Comparison of ENCODE assay signal across 14 mouse cellular contexts in genomic region chr4:45047956-45048355, GRCm38 (mm10). TPM values are rescaled to one million over a fixed set of nuclear protein-coding genes. Genes with fewer than 3 reads are reported as not detected.
DNase-seq lines count a peak whose midpoint lies in the region; ATAC-seq and TF ChIP-seq lines count a peak whose summit lies in the region.
"Had no signal": no experiment of that assay in that cellular context is flagged by ENCODE, and none has a peak within 500 bp of the region (broad histone marks: within the 10 kb centered on the region; RNA-seq: fewer than 3 reads in every experiment).

No protein-coding gene starts in this region.

- no peaks in the 10 kb centered on the region; the same call in 1 of the 2 replicates for H3K79me2 ChIP-seq in heart, adult 2 months (replicated peaks; ENCODE audit: control insufficient read depth, insufficient read depth, low read length)

- TF ChIP-seq POLR2A in heart, adult 2 months (IDR thresholded peaks at IDR 0.05; ENCODE audit: insufficient read depth, low read depth, low read length): no peak

- H3K4me3 ChIP-seq in heart, adult 2 months: no peak overlapping the region
- H3K4me3 ChIP-seq in liver, embryonic 12.5 days: no peak overlapping the region
- H3K4me3 ChIP-seq: limb, embryonic 15.5 days; neural tube, embryonic 15.5 days had no signal

- no peaks in the 10 kb centered on the region for H3K27me3 ChIP-seq in heart, adult 2 months (ENCODE audit: control insufficient read depth, insufficient read depth, low read length)
- H3K27me3 ChIP-seq in liver, embryonic 12.5 days (replicated peaks): no peaks in the 10 kb centered on the region
- H3K27me3 ChIP-seq: limb, embryonic 15.5 days; neural tube, embryonic 15.5 days had no signal

- no peak for ATAC-seq in liver, embryonic 12.5 days
- ATAC-seq: CD4-positive, CD25-positive, alpha-beta regulatory T cell, adult 4 months had no signal

- H3K4me2 ChIP-seq in liver, embryonic 12.5 days: no peak overlapping the region
- H3K4me2 ChIP-seq: limb, embryonic 15.5 days; neural tube, embryonic 15.5 days had no signal

- H3K27ac ChIP-seq in heart, adult 2 months: peak overlapping the region; percentile 73
- H3K27ac ChIP-seq in liver, embryonic 12.5 days: no peak overlapping the region
- H3K27ac ChIP-seq: limb, embryonic 15.5 days; neural tube, embryonic 15.5 days had no signal

- no peak for DNase-seq in heart, adult 2 months
- no peak for DNase-seq in heart, adult 11 months
- peak; percentile 57 for DNase-seq in right cerebral cortex, adult 18-20 months
- no peak for DNase-seq in right cerebral cortex, postnatal 4 days
- peak; percentile 12 to 17 for DNase-seq in layer of hippocampus, postnatal 25 days (ENCODE audit: extremely low spot score in 1 of 2, low spot score in 1 of 2)
- DNase-seq in right cerebral cortex, postnatal 36 days (ENCODE audit: low spot score in 2 of 2): peak; percentile 30 to 44
- DNase-seq in T-cell, adult 2 months (ENCODE audit: low spot score): no peak
- DNase-seq: heart, adult 18-20 months; kidney, postnatal 25 days; lung, postnatal 10 days had no signal

- no peaks in the 10 kb centered on the region for H3K9me3 ChIP-seq in liver, embryonic 12.5 days (replicated peaks)
- H3K9me3 ChIP-seq: limb, embryonic 15.5 days; neural tube, embryonic 15.5 days had no signal

- H3K9ac ChIP-seq in heart, adult 2 months (ENCODE audit: low read depth, low read length): no peak overlapping the region
- H3K9ac ChIP-seq in liver, embryonic 12.5 days: no peak overlapping the region
- H3K9ac ChIP-seq: limb, embryonic 15.5 days; neural tube, embryonic 15.5 days had no signal

- TF ChIP-seq CTCF in heart, adult 2 months (IDR thresholded peaks at IDR 0.05): no peak

- H3K36me3 ChIP-seq in heart, adult 2 months (ENCODE audit: control insufficient read depth, insufficient read depth, low read length): no peaks in the 10 kb centered on the region
- H3K36me3 ChIP-seq in liver, embryonic 12.5 days: peaks cover 35% of the 10 kb centered on the region; the same call in 1 of the 2 replicates

- intact Hi-C loops in heart, adult 2 months (cut with DNase I): no loop called here

- TF ChIP-seq EP300 in heart, adult 2 months (IDR thresholded peaks at IDR 0.05; ENCODE audit: insufficient read depth, low read depth, low read length): no peak

- peaks cover 7% of the 10 kb centered on the region; the same call in 1 of the 2 replicates for H3K4me1 ChIP-seq in heart, adult 2 months (ENCODE audit: control insufficient read depth, insufficient read depth, low read length)
- no peaks in the 10 kb centered on the region for H3K4me1 ChIP-seq in liver, embryonic 12.5 days
- H3K4me1 ChIP-seq: limb, embryonic 15.5 days; neural tube, embryonic 15.5 days had no signal

- WGBS in heart, adult 2 months: 76% methylated on average over 9 of the region's 9 CpGs
- 69% methylated on average over 9 of the region's 9 CpGs for WGBS in liver, embryonic 12.5 days (ENCODE audit: insufficient replicate concordance)

RNA-seq across cellular contexts. Expression of gene Polr1e, which starts 29.6 kb away (rescaled TPM):
- 10 to 100 TPM; 19.4 to 20.0 TPM for total RNA-seq in heart, adult 2 months (2021)
- 12.6 and 18.2 TPM in 2 replicates for polyA plus RNA-seq in heart, adult 2 months (2012; rRNA removed)
- 10 to 100 TPM in 1 of 2 experiments, 1 to 10 TPM in 1; 9.1 to 10.5 TPM for total RNA-seq in layer of hippocampus, postnatal 25 days (2021)
- polyA plus RNA-seq in liver, embryonic 12.5 days (2016; fragmentation: Nextera tagmentation; extraction: Ambion mirVana): 40.7 and 44.9 TPM in 2 replicates

RNA-seq across cellular contexts. Expression of gene Zbtb5, which starts 35.7 kb away (rescaled TPM):
- total RNA-seq in heart, adult 2 months (2021): 1 to 10 TPM; 3.8 to 5.4 TPM
- polyA plus RNA-seq in heart, adult 2 months (2012; rRNA removed): 5.8 and 6.6 TPM in 2 replicates
- total RNA-seq in layer of hippocampus, postnatal 25 days (2021): 10 to 100 TPM; 10.1 TPM
- 8.3 TPM in 2 replicates for polyA plus RNA-seq in liver, embryonic 12.5 days (2016; fragmentation: Nextera tagmentation; extraction: Ambion mirVana)

RNA-seq across cellular contexts. Expression of gene Fbxo10, which starts 36.4 kb away (rescaled TPM):
- total RNA-seq in heart, adult 2 months (2021): 10 to 100 TPM in 1 of 2 experiments, 1 to 10 TPM in 1; 9.4 to 10.2 TPM
- 16.7 and 22.1 TPM in 2 replicates for polyA plus RNA-seq in heart, adult 2 months (2012; rRNA removed)
- 10 to 100 TPM; 41.1 to 44.4 TPM for total RNA-seq in layer of hippocampus, postnatal 25 days (2021)
- polyA plus RNA-seq in liver, embryonic 12.5 days (2016; fragmentation: Nextera tagmentation; extraction: Ambion mirVana): 6.7 and 6.8 TPM in 2 replicates

RNA-seq across cellular contexts. Expression of gene Tomm5, which starts 60.0 kb away (rescaled TPM):
- total RNA-seq in heart, adult 2 months (2021): 100 to 1,000 TPM; 213 to 237 TPM
- 205 and 285 TPM in 2 replicates for polyA plus RNA-seq in heart, adult 2 months (2012; rRNA removed)
- total RNA-seq in layer of hippocampus, postnatal 25 days (2021): 10 to 100 TPM; 62.1 to 76.6 TPM
- 271 and 276 TPM in 2 replicates for polyA plus RNA-seq in liver, embryonic 12.5 days (2016; fragmentation: Nextera tagmentation; extraction: Ambion mirVana)

Comparison
In these comparisons a context has a peak if more than half of its experiments do, and no peak if none do; other contexts are left out.
1. DNase-seq: peak in right cerebral cortex, adult 18-20 months (single experiment), layer of hippocampus, postnatal 25 days (2 of 2) and right cerebral cortex, postnatal 36 days (2 of 2); none in heart, adult 2 months (0 of 2), heart, adult 11 months (single experiment), right cerebral cortex, postnatal 4 days (single experiment) and T-cell, adult 2 months (single experiment).